Mouse (Mus musculus): ENCODE data around the gene Zfp618.

DNA sequence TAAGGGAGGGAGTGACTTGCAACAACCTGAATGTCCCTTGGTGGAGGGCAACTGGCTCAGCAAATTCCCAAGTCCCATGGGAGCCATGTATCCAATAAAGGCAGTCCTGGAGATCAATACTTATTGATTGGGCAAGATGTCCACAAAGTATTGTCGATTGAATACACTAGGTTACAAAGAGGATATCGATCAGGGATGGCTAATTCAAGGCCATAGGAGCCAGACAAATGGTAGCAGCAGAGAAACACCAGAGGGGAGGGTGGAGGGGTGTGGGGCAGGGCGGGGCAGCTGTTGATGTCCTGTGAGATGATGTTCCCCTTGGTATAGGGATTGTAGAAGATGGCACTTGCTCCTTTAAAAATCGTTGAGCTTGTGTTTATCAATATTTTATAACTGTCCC is 136.7 kb downstream of the Zfp618 start:
- TF ChIP-seq CTCF (IDR thresholded peaks at IDR 0.05; ENCODE audit: low read depth) (no peak), EP300 (optimal IDR thresholded peaks at IDR 0.05) (no peak)
